Mouse (Mus musculus) gastrocnemius, postnatal 36 days (tissue): ENCODE results near the gene Nsg2. TPM values are rescaled to one million over a fixed set of nuclear protein-coding genes. Genes with fewer than 3 reads are reported as not detected.
A peak's percentile ranks its signal among the peaks of the same experiment; 100 is the strongest.

Experiments used
- DNase-seq, 2 experiments: peaks; one replicate each; pipeline ENCODE4 v3.0.0; 2022
- intact Hi-C: fragments of 180-260 bp; cut with DNase I; formaldehyde crosslinking; loops from one replicate; pipeline ENCODE4 v1.15.1; 2025
- total RNA-seq, 2 experiments: library from RNA; stranded (reverse); gene quantifications; 2 replicates each; pipeline ENCODE4 v1.2.3; 2021

Nsg2 gene
- total RNA-seq, 2 experiments from 2014 or later, result 1.6 TPM; not detected in 1

- no peak for DNase-seq
Measured at GRCm38 (mm10) chr11:32010663-32010970, 10.4 kb downstream of the Nsg2 start.

GRCm38 (mm10) chr11:32011867-32012603 is 11.8 kb downstream of the Nsg2 start:
- no peak for DNase-seq
- intact Hi-C loops, result no loop called here

More at GRCm38 (mm10) chr11:32010663-32010970, 10.4 kb downstream of the Nsg2 start:
- intact Hi-C loops, result no loop called here

- intact Hi-C loops, result no loop called here
- no peak for DNase-seq
Measured at GRCm38 (mm10) chr11:32013014-32013427, 12.8 kb downstream of the Nsg2 start.

- intact Hi-C loops, result no loop called here
- DNase-seq, result no peak
Measured at GRCm38 (mm10) chr11:32013561-32013960, 13.3 kb downstream of the Nsg2 start.

- intact Hi-C loops, result no loop called here
- no peak for DNase-seq
Measured at GRCm38 (mm10) chr11:32018201-32018600, 17.9 kb downstream of the Nsg2 start.

GRCm38 (mm10) chr11:32020031-32020965 is 20.0 kb downstream of the Nsg2 start:
- DNase-seq, result peak in 1 of 2 experiments; percentile 24
- intact Hi-C loops, result no loop called here

- intact Hi-C loops, result no loop called here
- DNase-seq, result no peak
Measured at GRCm38 (mm10) chr11:32026634-32027033, 26.4 kb downstream of the Nsg2 start.

- intact Hi-C loops, result no loop called here
- DNase-seq, result no peak
Measured at GRCm38 (mm10) chr11:32027474-32028342, 27.4 kb downstream of the Nsg2 start.

- intact Hi-C loops, result no loop called here
- DNase-seq, result no peak
Measured at GRCm38 (mm10) chr11:32028605-32029004, 28.3 kb downstream of the Nsg2 start.

GRCm38 (mm10) chr11:32029356-32029755 is 29.1 kb downstream of the Nsg2 start:
- intact Hi-C loops, result no loop called here
- no peak for DNase-seq

- DNase-seq, result no peak
- intact Hi-C loops, result no loop called here
Measured at GRCm38 (mm10) chr11:32031396-32031795, 31.1 kb downstream of the Nsg2 start.

- intact Hi-C loops, result no loop called here
- DNase-seq, result no peak
Measured at GRCm38 (mm10) chr11:32032053-32032452, 31.8 kb downstream of the Nsg2 start.

- intact Hi-C loops, result no loop called here
- no peak for DNase-seq
Measured at GRCm38 (mm10) chr11:32035831-32036230, 35.6 kb downstream of the Nsg2 start.

GRCm38 (mm10) chr11:32039656-32040055 is 39.4 kb downstream of the Nsg2 start:
- DNase-seq, result no peak

GRCm38 (mm10) chr11:32057389-32057788 is 57.1 kb downstream of the Nsg2 start:
- DNase-seq, result no peak
- intact Hi-C loops, result no loop called here

More at GRCm38 (mm10) chr11:32039656-32040055, 39.4 kb downstream of the Nsg2 start:
- intact Hi-C loops, result no loop called here

- no peak for DNase-seq
- intact Hi-C loops, result no loop called here
Measured at GRCm38 (mm10) chr11:32057861-32058260, 57.6 kb downstream of the Nsg2 start.

GRCm38 (mm10) chr11:32061020-32061419 is 60.8 kb downstream of the Nsg2 start:
- intact Hi-C loops, result no loop called here

GRCm38 (mm10) chr11:32061874-32062273 is 61.6 kb downstream of the Nsg2 start:
- intact Hi-C loops, result no loop called here
- DNase-seq, result no peak

More at GRCm38 (mm10) chr11:32061020-32061419, 60.8 kb downstream of the Nsg2 start:
- DNase-seq, result no peak

GRCm38 (mm10) chr11:32063775-32064510 is 63.7 kb downstream of the Nsg2 start:
- no peak for DNase-seq
- intact Hi-C loops, result no loop called here

- DNase-seq, result no peak
- intact Hi-C loops, result no loop called here
Measured at GRCm38 (mm10) chr11:32064511-32064862, 64.2 kb downstream of the Nsg2 start.
